Mouse (Mus musculus): ENCODE data around the gene Pon1.

DNA sequence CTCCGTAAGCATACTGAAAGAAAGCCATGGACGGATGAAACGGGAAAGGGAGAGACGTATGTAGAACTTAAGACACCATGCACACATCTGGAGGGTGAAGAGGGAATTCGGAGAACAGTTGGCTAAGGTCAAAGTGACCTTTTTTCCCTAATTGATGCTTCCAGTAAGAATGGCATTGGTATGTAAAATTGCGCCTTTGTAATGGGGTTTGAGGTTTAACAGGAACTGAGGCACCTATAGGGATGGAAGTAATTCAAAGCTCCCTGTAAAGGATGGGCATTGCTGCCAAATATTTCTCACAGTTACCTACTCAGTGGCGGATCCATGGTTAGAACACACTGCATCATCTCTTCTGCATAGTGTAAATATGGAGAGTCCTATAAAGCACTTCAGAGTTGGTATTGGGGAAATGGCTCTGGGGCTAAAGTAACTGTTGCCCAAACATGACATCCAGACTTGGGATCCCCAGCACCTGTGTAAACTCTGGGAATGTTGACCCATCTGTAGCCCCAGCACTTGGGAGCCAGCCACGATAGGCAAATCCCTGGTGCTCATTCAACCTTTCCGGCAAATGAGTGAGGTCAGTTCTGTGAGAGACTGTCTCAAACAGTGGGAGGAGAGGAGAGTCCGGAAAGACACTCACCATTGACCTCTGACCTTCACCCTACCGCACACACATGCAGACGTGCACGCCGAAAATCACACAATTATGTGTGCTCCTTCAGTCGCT is 74.4 kb downstream of the Pon1 start:
- TF ChIP-seq CTCF (IDR thresholded peaks at IDR 0.05; ENCODE audit: extremely low read depth, insufficient read length, insufficient replicate concordance, low read depth, low read length): no peak
- TF ChIP-seq POLR2A (IDR thresholded peaks at IDR 0.05; ENCODE audit: low read depth, low read length): no peak
